ENCODE assay signal across 17 mouse cellular contexts in genomic region chr14:97389005-97389404, GRCm38 (mm10).
"Had no signal": no experiment of that assay in that cellular context is flagged by ENCODE, and none has a peak within 500 bp of the region (broad histone marks: within the 10 kb centered on the region; RNA-seq: fewer than 3 reads in every experiment).

No protein-coding gene starts in this region.

- H3K4me1 ChIP-seq: megakaryocyte, embryonic 14.5 days; midbrain, embryonic 13.5 days; midbrain, embryonic 15.5 days; neural tube, embryonic 12.5 days had no signal

- H3K4me2 ChIP-seq: lung, embryonic 14.5 days; midbrain, embryonic 11.5 days; midbrain, embryonic 13.5 days; midbrain, embryonic 15.5 days; neural tube, embryonic 12.5 days had no signal

- H3K27ac ChIP-seq: midbrain, embryonic 13.5 days; midbrain, embryonic 15.5 days; neural tube, embryonic 12.5 days had no signal

- H3K36me3 ChIP-seq: midbrain, embryonic 13.5 days; midbrain, embryonic 15.5 days; neural tube, embryonic 12.5 days had no signal

- H3K9ac ChIP-seq: lung, embryonic 14.5 days; midbrain, embryonic 13.5 days; midbrain, embryonic 15.5 days; neural tube, embryonic 12.5 days had no signal

- H3K27me3 ChIP-seq: megakaryocyte, embryonic 14.5 days; midbrain, embryonic 13.5 days; midbrain, embryonic 15.5 days; neural tube, embryonic 12.5 days had no signal

- DNase-seq: lung, adult 18-20 months; lung, embryonic 14.5 days; lung, postnatal 10 days; lung, postnatal 4 days; retina, postnatal 1 day; right cerebral cortex, adult 18-20 months; right cerebral cortex, postnatal 25 days; right cerebral cortex, postnatal 4 days; spleen, adult 18-20 months; thymus, adult 18-20 months; thymus, postnatal 14 days; thymus, postnatal 36 days had no signal

- H3K4me3 ChIP-seq: megakaryocyte, embryonic 14.5 days; midbrain, embryonic 13.5 days; midbrain, embryonic 15.5 days; neural tube, embryonic 12.5 days had no signal

- ATAC-seq: midbrain, embryonic 13.5 days; midbrain, embryonic 15.5 days had no signal

- H3K9me3 ChIP-seq: megakaryocyte, embryonic 14.5 days; midbrain, embryonic 15.5 days; neural tube, embryonic 12.5 days had no signal
